Mouse (Mus musculus) olfactory bulb, adult 2 months (tissue): Measurements from ENCODE around the gene Clptm1.

Source experiments
- CTCF ChIP-seq: fragments of 200-500 bp; IDR thresholded peaks from 2 replicates; pipeline ENCODE4 v1.5.1; 2012; ENCODE audit warnings: low read depth, mild to moderate bottlenecking, low read length, moderate library complexity; ENCODE audit not compliant: insufficient read depth
- POLR2A ChIP-seq: fragments of 200-500 bp; IDR thresholded peaks from 2 replicates; pipeline ENCODE4 v1.6.1; 2012; ENCODE audit warnings: mild to moderate bottlenecking, low read depth, low read length, moderate library complexity; ENCODE audit not compliant: insufficient read depth

- TF ChIP-seq CTCF (no peak), POLR2A (no peak)
Observed at GRCm38 (mm10) chr7:19593061-19593730, 71.6 kb downstream of the Clptm1 start.
